Mouse (Mus musculus) brain, embryonic 14.5 days (tissue): ENCODE data around the gene Yju2.

Experiments used
- CTCF ChIP-seq: fragments of 200-500 bp; IDR thresholded peaks from 2 replicates; pipeline ENCODE4 v1.5.1; 2012; ENCODE audit warnings: inconsistent platforms, mild to moderate bottlenecking, moderate library complexity, borderline replicate concordance; ENCODE audit not compliant: insufficient read depth, insufficient read length; ENCODE audit errors: extremely low read depth
- POLR2A ChIP-seq: fragments of 200-500 bp; IDR thresholded peaks from 2 replicates; pipeline ENCODE4 v1.6.1; 2012; ENCODE audit warnings: mild to moderate bottlenecking, inconsistent platforms, borderline replicate concordance; ENCODE audit not compliant: poor library complexity, insufficient read depth, insufficient read length, severe bottlenecking; ENCODE audit errors: extremely low read depth

- TF ChIP-seq CTCF (no peak), POLR2A (no peak)
These were observed 37.1 kb downstream of the Yju2 start for GRCm38 (mm10) chr17:55996007-55996406.
